Mouse (Mus musculus): ENCODE measurements around the gene Cdh12.
"Not testable (repeated sequence)": the region's sequence is repeated elsewhere in the genome, so short reads cannot be mapped to it uniquely, and the experiment has no call there.

The Cdh12 gene

DNA sequence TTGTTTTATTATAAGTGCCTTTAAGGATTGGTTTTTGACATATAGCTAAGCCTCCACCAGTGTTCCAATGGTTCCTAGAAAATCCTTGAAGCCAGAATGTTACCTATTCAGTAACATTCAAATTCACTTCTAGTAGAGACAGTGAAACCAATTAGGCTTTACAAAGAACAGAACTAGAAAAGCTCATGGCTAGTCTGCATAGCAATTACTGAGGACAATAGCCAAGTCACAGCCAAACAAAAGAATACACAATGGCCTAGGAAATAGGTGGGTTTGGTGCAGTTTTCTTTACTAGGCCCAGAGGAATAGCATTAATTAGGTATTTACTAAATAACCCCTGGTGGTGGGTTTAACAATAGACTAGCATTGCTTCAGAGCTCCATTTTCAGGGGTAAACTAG is 917.3 kb downstream of the Cdh12 start:
- DNase-seq (ENCODE audit: extremely low spot score, low spot score): no peak

DNA sequence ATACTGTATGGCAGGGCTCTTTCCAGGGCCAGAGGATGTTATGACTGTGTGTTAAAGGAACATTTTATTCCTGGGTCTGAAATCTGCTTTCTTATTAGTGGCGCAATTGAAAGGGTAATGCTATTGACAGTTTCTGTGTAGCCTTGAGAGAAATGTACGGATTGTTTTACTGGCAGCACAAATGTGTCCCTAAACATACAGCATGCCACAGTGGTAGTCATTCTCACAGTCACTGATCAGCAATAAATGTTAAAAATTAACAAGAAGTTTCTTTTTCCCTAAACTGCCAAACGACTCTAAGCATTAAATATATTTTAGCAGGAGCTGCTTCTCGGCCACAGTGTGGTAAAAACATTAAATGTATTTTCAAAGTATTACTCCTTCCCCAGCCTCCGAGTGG is 926.4 kb downstream of the Cdh12 start:
- DNase-seq (ENCODE audit: extremely low spot score, low spot score): no peak

DNA sequence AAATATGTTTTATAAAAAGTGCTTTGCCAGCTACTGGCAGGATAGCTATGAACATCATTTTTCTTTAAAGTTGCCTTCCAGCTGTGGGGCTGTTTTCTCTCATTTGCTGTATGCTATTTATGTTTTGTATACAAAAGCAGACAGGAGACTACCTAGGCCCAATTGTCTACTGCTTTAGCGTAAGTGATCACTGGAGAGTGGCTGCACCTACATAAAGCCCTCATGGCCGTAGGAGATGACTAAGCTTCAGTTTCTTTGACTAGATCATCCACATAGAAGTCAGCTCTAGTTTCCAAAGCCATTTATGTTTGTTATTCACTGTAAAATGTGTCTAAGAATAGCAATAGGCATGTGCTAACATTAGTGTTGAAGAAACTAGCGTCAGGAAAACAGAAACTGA is 926.8 kb downstream of the Cdh12 start:
- DNase-seq (ENCODE audit: extremely low spot score, low spot score): no peak

DNA sequence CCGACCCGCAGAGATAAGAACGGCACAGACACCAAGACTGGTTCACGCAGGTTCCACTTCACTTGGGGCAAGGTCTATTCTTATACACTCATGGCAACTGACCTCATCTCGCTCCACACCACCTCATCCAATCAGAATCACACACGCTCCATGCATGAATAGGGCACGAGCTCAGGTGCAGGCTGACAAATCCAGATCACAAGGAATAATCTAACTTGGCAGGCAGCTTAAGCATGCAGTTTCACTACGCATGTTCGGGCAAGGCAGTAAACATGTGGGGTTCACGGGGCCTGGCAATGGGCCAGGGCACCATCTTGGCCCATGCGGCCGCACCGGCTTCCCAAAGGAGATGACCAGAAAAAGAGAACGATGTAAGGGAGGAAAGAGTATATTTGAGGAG is 942.4 kb downstream of the Cdh12 start:
- DNase-seq (ENCODE audit: extremely low spot score, low spot score): not testable (repeated sequence)

DNA sequence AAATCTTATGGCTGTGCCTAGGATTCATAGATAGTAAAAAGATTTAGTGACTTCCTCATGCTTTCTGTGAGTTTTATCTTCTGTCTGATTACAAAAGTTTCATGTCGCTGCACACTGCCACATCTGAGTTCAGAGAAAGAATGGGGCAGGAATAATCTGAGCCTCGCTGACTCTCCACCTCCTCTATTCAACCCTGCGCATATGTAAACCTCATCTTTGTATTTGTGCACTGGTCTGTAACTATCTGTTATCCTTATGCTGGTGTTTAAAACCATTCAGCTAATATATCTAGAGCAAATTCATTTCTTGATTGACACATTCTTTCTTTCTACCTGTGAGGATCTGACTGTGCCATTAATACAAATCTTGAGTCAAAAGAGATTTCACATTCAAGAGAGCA is 944.0 kb downstream of the Cdh12 start:
- no peak for DNase-seq (ENCODE audit: extremely low spot score, low spot score)

DNA sequence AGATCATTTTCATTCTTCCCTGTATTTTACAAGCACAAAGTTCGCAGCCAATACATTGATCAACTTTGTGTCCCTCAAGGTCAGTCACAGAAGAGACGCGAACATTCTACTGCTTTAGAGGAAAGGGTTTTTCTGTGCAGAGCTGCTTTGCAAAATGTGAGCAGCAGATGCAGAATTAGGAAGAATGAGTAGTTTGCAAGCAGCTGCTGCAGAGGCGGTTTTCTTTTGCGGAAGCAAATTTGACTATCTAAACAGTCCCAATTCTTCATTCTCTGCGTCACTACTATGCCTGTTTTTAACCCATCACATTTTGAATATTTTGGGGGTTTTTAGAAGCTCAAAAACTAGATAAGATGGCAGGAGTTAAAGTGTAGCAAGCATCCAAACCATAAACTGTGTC is 956.1 kb downstream of the Cdh12 start:
- DNase-seq (ENCODE audit: extremely low spot score, low spot score): no peak

DNA sequence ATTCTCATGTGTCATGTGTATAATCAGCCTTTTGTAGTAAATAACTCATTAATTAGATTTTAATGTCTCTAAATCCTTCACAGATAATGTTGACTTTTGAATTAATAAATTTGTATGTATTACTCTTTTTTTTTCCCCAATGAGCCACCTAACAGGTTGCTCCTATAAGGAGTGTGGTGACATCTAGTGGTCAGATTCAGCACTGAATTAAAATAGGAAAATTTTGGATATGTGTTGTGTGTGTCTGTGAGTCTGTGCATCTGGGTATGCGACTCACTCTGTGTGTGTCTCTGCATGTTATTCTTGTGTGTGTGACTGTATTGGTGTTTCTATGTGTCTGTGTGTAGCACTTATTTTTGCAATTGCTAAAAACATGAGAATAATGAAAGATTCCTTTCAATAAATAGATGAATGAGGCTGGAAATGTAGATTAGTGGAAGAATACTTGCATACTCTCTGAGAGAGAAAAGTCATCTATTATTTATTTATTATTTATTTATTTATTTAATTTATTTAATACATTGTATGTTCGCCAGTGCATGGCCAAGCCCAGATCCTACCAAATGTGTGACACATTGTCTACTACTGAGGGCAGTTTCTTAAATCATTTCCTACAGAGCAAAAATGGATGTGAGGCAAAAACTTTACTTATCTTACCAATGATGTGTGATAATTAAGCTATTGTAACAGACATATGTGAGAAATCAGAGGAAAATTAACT is 958.4 kb downstream of the Cdh12 start:
- DNase-seq (ENCODE audit: extremely low spot score, low spot score): no peak

DNA sequence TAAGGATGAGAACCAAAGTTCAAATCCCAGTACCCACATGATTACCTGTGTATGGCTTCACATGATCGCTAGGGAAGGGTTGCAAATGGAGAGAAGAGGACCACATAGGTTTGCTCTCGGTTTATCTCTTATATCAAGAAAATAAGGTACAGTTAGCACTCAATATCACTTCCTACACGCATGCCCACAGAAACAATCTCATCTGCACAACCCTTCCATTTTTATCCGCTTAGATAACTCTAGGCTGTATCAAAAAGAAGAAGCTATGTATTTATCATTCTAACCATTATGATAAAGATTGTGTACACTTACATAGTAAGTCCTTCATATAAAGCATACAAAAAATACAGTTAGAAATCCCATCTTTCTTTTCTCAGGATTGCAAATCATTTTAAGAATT is 988.3 kb downstream of the Cdh12 start:
- no peak for DNase-seq (ENCODE audit: extremely low spot score, low spot score)

DNA sequence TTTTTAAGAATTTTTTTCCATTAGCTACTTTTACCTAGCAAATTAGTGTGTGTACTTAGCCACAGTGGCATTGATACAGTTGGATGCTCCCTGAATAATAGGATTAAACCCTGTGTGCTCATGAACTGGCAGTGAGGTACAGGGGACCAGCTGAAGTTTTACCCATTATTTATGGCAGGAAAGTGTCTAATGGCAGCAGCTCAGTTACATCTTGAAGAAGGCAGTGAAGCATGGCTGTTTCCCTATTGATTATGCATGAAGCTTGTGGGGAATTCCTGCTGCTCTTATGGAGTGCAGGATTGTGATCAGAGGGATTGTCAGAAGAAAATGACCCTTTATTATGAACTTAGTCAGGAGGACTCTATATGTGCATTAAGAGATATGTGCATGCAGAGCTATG is 988.9 kb downstream of the Cdh12 start:
- DNase-seq (ENCODE audit: extremely low spot score, low spot score): no peak

DNA sequence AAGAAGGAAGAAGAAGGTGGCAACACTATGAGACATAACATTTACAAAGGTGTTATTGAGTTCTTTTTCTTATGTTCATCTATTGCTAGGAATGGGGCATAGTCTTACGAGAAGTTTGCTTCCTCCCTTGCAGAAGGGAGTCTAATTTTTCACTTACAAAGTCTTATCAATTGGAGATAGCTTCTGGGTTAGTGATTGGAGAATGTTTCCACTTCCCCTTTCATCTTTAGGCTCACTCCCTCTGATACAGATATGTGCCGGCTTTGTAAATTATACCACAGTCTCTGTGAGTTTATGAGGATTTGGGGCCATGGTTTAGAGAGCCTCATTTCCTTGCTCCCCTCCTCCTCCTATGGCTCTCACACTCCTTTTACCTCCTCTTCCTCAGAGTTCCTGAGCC is 1009.0 kb downstream of the Cdh12 start:
- DNase-seq (ENCODE audit: extremely low spot score, low spot score): no peak

DNA sequence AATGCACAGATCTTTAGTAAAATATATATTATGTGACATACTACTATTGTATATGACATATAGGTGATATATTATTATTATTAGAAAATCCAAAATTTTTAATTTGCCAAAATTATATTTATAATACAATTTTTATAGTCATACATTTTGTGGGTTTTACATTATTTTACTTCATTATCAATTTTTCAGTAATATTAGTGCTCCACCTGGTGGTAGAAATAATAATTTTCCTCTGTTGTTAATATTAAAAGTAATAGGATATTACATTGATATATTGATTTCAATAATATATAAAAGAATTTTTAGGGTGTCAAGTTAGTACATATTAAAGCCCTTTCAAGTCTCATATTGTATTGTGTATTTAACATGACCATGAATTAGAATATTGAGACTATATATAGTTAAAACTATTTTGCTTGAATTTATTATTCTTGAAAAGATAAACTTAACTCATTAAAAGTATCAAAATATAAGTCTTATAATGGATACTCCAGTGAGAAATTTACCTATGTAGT is 1070.3 kb downstream of the Cdh12 start:
- no peak for DNase-seq (ENCODE audit: extremely low spot score, low spot score)

DNA sequence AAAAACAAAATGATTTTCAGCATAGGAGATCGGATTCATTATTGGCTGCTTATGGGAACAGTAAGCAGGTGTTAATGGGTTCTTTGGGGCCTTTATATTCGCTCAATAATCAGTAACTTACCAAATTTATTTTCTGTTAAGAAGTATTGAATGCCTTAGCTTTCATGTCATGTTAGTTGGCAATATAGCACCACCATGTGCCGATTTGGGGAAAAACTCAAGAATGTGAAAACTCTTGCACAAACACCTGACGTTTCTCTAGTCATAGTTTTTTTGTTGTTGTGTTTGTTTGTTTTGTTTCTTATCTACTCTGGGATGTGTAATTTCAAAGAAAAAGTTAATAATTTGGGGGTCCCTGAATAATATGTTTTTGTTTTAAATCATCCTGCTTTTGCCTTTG is 1081.7 kb downstream of the Cdh12 start:
- no peak for DNase-seq (ENCODE audit: extremely low spot score, low spot score)

DNA sequence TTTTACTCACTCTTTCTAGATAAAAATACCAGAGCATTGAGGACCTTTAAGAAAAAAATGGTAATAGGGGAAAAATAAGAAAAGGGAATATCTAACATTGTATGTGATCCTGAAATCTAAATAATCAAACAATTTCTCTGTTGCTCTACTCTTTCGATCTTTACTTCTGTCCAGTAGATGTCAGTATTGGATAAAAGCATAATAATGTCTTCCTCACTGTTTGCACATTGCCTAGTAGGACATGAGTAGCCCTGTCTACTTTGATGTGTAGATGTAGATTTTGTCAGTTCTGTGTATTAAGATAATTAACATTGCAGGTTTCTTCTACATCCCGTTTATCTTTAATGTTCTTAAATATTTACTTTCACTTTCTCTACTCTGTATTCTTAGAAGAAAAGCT is 1087.8 kb downstream of the Cdh12 start:
- DNase-seq (ENCODE audit: extremely low spot score, low spot score): no peak

DNA sequence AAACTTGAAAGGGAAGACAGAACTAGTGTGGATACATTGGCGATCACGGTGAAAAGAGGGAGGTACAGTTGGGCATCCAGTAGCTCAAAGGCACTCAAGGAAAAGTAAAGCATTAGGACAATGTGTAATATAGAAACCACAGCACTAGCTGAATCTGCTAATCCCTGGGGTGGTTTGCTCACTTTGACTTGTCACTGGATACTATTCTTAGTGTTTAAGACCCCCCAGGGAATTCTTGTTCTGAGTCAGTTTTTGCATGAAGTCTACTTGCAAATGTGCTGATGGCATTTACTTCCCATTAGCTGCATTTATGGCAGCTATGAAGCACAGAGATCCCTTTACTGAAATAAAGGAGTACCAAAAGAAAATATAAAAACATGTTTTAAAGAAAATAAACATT is 1095.7 kb downstream of the Cdh12 start:
- DNase-seq (ENCODE audit: extremely low spot score, low spot score): no peak

DNA sequence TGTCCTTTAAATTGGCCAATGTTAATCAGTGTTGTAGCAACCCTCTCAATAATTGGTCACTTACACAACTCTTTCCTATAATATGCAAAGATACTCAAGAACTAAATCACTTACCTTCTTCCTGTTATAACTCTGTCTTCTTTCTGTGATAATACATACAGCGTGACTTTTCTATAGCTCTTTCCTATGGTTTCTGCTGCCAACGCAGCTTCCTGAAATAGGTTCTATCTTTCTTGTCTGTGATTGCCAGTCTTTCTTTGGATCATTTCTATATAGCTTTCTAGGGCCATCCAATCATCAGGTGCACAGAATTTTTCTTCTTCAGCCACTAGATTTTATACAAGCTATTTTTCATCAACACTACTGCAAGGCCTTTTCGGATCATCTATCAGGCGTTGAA is 1106.9 kb downstream of the Cdh12 start:
- DNase-seq (ENCODE audit: extremely low spot score, low spot score): no peak

DNA sequence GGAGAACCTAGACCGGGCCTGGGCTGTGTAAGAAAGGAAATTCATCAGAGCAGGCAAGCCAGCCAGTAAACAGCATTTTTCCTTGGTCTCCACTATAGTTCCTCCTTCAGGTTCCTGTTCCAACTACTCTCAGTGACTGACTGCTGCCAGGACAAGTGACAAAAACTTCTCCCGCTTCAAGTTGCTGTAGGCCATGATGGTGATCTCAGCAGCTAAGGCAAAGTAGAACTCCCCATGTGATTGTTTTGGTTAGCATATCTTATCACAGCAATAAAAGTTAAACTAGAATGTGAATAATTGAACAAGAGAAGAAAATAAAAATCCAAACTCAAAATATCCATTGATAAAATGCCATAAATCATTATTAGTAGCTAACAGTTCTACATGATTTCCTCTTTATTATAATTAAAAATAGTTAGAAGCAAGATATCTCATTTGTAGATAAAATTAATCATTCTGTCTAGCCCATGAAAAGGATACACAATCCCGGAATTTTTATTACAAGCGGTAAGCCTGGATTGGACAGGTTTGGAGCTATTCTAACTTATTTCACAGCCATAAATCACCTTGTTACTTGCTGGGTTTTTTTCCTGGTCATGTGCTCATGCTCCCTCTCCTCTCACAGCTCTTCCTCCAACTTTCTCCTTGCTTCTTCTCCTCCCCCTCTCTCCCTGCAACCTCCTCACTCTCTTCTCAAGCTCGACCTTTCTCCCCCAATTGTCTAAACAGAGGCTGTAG is 1117.4 kb downstream of the Cdh12 start:
- DNase-seq (ENCODE audit: extremely low spot score, low spot score): no peak

DNA sequence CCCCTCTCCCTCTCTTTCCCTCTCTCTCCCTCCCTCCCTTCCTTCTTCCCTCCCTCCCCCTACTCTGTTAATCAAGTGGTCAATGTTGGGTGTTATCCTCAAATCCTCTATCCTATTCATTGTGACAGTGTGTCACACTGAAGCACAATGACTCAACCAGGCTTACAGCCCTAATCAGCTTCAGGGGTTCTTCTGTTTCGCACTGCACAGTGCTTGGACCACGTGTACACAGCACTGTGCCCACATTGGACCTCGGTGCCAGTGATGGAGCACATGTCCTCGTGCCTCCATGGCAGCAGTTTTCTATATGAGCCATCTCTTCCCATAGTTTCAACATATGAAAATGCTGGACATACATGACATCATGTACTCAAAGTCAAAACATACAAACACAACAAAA is 1155.4 kb downstream of the Cdh12 start:
- no peak for DNase-seq (ENCODE audit: extremely low spot score, low spot score)

Measured in neural tube, embryonic 10.5 days (tissue).